Mouse (Mus musculus): ENCODE measurements at regions not wholly inside any gene's neighbourhood (a gene's known extent, or its start where the extent isn't known, plus 50 kb on each side); places are given as distances from the start of the nearest gene placed in this dataset.

DNA sequence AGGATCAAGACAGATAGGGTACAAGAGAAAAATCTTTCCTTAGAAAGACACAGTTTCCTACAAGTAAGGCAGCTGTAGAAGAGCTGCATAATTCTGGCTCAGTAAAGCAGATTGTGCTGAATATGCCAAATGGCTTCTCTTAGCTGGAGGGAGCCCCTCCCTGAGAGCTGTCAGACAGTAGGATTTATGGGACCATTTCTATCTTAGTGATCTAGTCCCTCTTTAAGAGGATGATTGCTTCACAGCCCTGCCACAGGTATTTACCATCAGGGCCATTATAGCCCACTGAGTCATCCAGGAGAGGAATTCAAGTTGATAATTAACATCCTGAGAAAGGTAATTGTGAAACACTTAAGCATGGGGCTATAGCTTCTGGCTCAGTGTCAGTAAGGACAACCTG is 101.5 kb upstream of the Cypt1 start:
- H3K36me3 ChIP-seq (replicated peaks), result no peaks in the 10 kb centered on the region
- no peak for ATAC-seq (replicated peaks)
- no peaks in the 10 kb centered on the region for H3K27me3 ChIP-seq (replicated peaks)
- no peaks in the 10 kb centered on the region for H3K9me3 ChIP-seq
- H3K9ac ChIP-seq, result no peak overlapping the region
- no peak overlapping the region for H3K4me2 ChIP-seq
- no peaks in the 10 kb centered on the region for H3K4me1 ChIP-seq
- H3K4me3 ChIP-seq, result no peak overlapping the region
- no peak overlapping the region for H3K27ac ChIP-seq

DNA sequence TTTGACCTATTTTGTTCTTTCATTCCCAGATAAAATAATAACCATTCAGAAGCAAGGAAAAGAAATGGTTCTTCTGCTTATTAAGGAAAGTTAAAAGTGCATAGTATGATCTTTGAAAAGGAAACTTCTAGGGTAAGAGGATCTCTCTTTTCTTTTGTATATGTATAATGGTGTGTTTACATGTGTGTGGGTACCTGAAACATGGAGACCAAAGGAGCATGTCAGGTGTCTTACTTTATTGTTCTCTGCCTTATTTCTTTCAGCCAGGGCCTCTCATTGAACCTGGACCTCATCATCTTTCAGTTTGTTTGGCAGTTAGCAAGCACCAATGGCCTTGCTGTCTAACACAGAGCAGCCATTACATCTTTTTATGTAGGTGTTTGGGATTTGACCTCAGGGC is 101.0 kb upstream of the Cypt1 start:
- H3K9me3 ChIP-seq, result no peaks in the 10 kb centered on the region
- ATAC-seq (replicated peaks), result no peak
- H3K36me3 ChIP-seq (replicated peaks), result no peaks in the 10 kb centered on the region
- no peak overlapping the region for H3K9ac ChIP-seq
- no peaks in the 10 kb centered on the region for H3K27me3 ChIP-seq (replicated peaks)
- H3K4me2 ChIP-seq, result no peak overlapping the region
- no peak overlapping the region for H3K27ac ChIP-seq
- H3K4me1 ChIP-seq, result no peaks in the 10 kb centered on the region
- H3K4me3 ChIP-seq, result no peak overlapping the region

DNA sequence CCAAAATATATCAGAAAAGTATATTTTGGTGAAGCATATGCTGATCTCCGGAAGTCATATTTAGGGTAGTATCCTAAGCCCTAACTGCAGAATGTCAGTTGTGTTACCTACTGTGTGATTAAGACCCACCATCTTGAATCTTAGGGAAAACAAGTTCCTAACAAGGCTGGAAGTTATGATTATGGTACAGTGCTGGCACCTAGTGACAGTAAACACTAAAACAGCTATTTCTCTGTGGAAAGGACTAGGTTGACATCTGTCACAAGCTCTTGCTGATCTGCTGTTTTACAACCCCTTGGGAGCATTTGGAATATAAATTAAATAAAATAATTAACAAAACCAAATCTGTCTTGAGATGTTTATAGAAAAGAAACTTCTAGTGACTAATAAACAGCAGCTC is 84.6 kb upstream of the Cypt1 start:
- Histone ChIP-seq H3K27me3 (replicated peaks) (no peaks in the 10 kb centered on the region), H3K36me3 (replicated peaks) (no peaks in the 10 kb centered on the region), H3K4me2 (no peak overlapping the region), H3K4me3 (no peak overlapping the region), H3K9ac (no peak overlapping the region), H3K27ac (no peak overlapping the region), H3K9me3 (no peaks in the 10 kb centered on the region), H3K4me1 (no peaks in the 10 kb centered on the region)
- no peak for ATAC-seq (replicated peaks)
- WGBS, result 88% methylated on average over 1 of the region's 1 CpGs

DNA sequence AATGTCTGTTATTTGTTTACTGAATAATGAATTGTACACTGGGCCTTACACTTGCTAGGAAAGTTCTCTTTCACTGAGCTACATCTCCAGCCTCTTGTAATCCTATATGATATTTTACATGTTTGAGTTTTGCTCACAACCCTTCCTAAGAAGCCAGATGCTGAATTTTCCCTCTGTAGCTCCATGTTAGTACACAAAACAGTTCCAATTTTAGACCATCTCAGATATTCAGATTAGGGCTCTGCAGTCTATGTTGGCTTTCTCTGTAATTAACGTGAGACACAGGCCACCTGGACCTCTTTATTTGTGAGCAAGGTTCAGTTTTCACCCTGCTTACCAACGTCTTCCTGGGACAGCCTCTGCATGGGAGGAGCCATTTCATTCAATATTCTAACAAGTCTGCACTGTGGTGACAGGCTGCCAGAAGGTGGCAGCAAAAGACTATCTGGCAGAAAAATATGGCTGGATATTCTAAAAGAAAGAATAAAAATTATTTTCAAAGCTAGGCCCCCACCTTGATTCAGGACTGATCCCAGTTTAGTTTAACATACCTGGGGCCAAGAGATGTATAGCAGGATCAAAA is 72.1 kb upstream of the Cypt1 start:
- Histone ChIP-seq H3K4me2 (no peak overlapping the region; the same call in 1 of the 2 replicates), H3K36me3 (replicated peaks) (no peaks in the 10 kb centered on the region), H3K9me3 (no peaks in the 10 kb centered on the region), H3K9ac (no peak overlapping the region), H3K4me1 (no peaks in the 10 kb centered on the region), H3K27me3 (replicated peaks) (no peaks in the 10 kb centered on the region), H3K4me3 (no peak overlapping the region), H3K27ac (no peak overlapping the region)
- WGBS, result 6% methylated on average over 2 of the region's 2 CpGs
- ATAC-seq (replicated peaks), result peak; percentile 82

All from midbrain, embryonic 15.5 days (tissue).